Mouse (Mus musculus) G1E (cell line): ENCODE data around the gene Tmsb10.

ENCODE experiments used
- CTCF ChIP-seq: IDR thresholded peaks from 2 replicates; pipeline ENCODE4 v1.5.1; 2012; ENCODE audit warnings: low read depth, low read length, inconsistent platforms, mixed read lengths
- GATA2 ChIP-seq: IDR thresholded peaks from 2 replicates; pipeline ENCODE4 v1.6.1; 2012; ENCODE audit warnings: low read depth, low read length, inconsistent platforms, borderline replicate concordance
- POLR2AphosphoS5 ChIP-seq: IDR thresholded peaks from 2 replicates; pipeline ENCODE4 v1.6.1; 2012; ENCODE audit warnings: low read depth, low read length, inconsistent platforms; ENCODE audit not compliant: insufficient replicate concordance

- TF ChIP-seq CTCF (no peak), GATA2 (no peak), POLR2AphosphoS5 (no peak)
These were observed 31.6 kb downstream of the Tmsb10 start for GRCm38 (mm10) chr6:72926755-72927482.
